Comparison of ENCODE assay signal across 20 mouse cellular contexts in the genomic region with DNA sequence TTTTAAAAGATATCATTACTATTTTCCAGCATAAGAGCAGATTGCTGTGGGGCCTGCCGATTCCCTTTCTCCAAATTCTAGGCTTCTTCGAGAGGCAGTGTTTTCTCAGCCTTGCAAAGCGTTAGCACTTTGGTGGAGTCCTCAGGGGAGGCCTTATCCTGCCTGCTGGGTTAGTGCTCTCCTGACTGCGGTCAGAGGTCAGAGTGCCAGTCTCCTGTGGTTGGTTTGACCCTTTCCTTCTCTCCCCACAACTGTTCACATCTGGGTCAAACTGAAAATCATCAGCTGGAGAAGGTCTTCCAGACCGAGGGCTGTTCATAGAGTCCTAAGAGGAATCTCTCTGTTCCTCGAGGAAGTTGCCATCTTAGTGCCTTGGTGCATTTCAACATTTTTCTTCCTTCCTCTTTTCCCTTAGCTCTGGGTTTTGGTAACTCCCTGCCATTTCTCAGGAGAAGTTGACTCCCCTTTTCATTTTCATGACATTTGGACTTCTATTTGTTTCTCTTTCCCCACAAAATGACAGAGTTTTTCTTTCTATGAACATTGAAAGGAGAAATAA. TPM values are rescaled to one million over a fixed set of nuclear protein-coding genes. Genes with fewer than 3 reads are reported as not detected.
DNase-seq lines count a peak whose midpoint lies in the region; ATAC-seq and TF ChIP-seq lines count a peak whose summit lies in the region.
"Had no signal": no experiment of that assay in that cellular context is flagged by ENCODE, and none has a peak within 500 bp of the region (broad histone marks: within the 10 kb centered on the region; RNA-seq: fewer than 3 reads in every experiment).

No protein-coding gene starts in this region.

- H3K4me1 ChIP-seq in CH12.LX (ENCODE audit: control insufficient read depth in 1 of 2, insufficient read depth in 2 of 2) = peaks cover 0 to 32% of the 10 kb centered on the region in 2 experiments; a peak in 2 of 4 replicates
- H3K4me1 ChIP-seq in megakaryocyte, embryonic 14.5 days = peaks cover 58% of the 10 kb centered on the region

- in situ Hi-C loops in CH12.LX (cut with MboI; ENCODE audit: low pct_ligation_motif_present, low pct_unique_long_range_greater_than_20kb, low sequenced_read_pairs) = no loop called here

- peak overlapping the region; percentile 88 for H3K4me2 ChIP-seq in CH12.LX (ENCODE audit: insufficient read depth, low read depth, poor library complexity, severe bottlenecking)
- H3K4me2 ChIP-seq: embryonic facial prominence, embryonic 13.5 days; stomach, embryonic 15.5 days had no signal

- TF ChIP-seq EP300 in CH12.LX (IDR thresholded peaks at IDR 0.05; ENCODE audit: low read length) = no peak

- no peaks in the 10 kb centered on the region for H3K9me3 ChIP-seq in CH12.LX (replicated peaks; ENCODE audit: low read length)
- H3K9me3 ChIP-seq in megakaryocyte, embryonic 14.5 days = no peaks in the 10 kb centered on the region
- H3K9me3 ChIP-seq: embryonic facial prominence, embryonic 13.5 days; forebrain, embryonic 10.5 days; stomach, embryonic 15.5 days had no signal

- DNase-seq in kidney, postnatal 36 days = peak; percentile 16 to 28
- no peak for DNase-seq in kidney, adult 11 months
- peak; percentile 14 for DNase-seq in CH12.LX (ENCODE audit: extremely low read depth)
- DNase-seq in frontal cortex, adult 2 months (ENCODE audit: extremely low spot score in 1 of 2, low spot score in 1 of 2) = no peak
- DNase-seq in cerebellum, adult 9-10 months = no peak
- DNase-seq in MN1 (ENCODE audit: low spot score) = no peak
- DNase-seq: cerebellum, adult 9-11 months; heart, postnatal 14 days; kidney, adult 9 months; lung, adult 2 months had no signal

- peaks cover 48% of the 10 kb centered on the region for H3K27me3 ChIP-seq in CH12.LX (replicated peaks)
- H3K27me3 ChIP-seq in megakaryocyte, embryonic 14.5 days (replicated peaks) = peaks cover 26% of the 10 kb centered on the region

- no peak overlapping the region for H3K4me3 ChIP-seq in CH12.LX (replicated peaks in 1 of 3; ENCODE audit: low read depth in 2 of 3, low read length in 2 of 3, poor library complexity in 1 of 3)
- peak overlapping the region; percentile 88 for H3K4me3 ChIP-seq in megakaryocyte, embryonic 14.5 days (replicated peaks)
- H3K4me3 ChIP-seq: embryonic facial prominence, embryonic 13.5 days; forebrain, embryonic 10.5 days; stomach, embryonic 15.5 days had no signal

- H3K79me2 ChIP-seq in CH12.LX (replicated peaks; ENCODE audit: control insufficient read depth, extremely low read depth, insufficient read depth, poor library complexity, severe bottlenecking) = no peaks in the 10 kb centered on the region

- no peak for TF ChIP-seq RAD21 in CH12.LX (IDR thresholded peaks at IDR 0.05; ENCODE audit: low read depth, low read length)

- no peak overlapping the region for H3K9ac ChIP-seq in CH12.LX (ENCODE audit: insufficient read depth, low read depth)
- H3K9ac ChIP-seq: embryonic facial prominence, embryonic 13.5 days; stomach, embryonic 15.5 days had no signal

- no peak overlapping the region for H3K27ac ChIP-seq in CH12.LX (ENCODE audit: insufficient read depth, low read depth)
- H3K27ac ChIP-seq: embryonic facial prominence, embryonic 13.5 days; forebrain, embryonic 10.5 days; stomach, embryonic 15.5 days had no signal

- TF ChIP-seq POLR2A in CH12.LX (IDR thresholded peaks at IDR 0.05; ENCODE audit: low read depth, low read length) = no peak

- H3K36me3 ChIP-seq in CH12.LX (replicated peaks in 1 of 2; ENCODE audit: control insufficient read depth in 1 of 2, insufficient read depth in 1 of 2, low read length in 1 of 2) = no peaks in the 10 kb centered on the region
- H3K36me3 ChIP-seq in megakaryocyte, embryonic 14.5 days (replicated peaks; ENCODE audit: low read length) = no peaks in the 10 kb centered on the region
- H3K36me3 ChIP-seq: embryonic facial prominence, embryonic 13.5 days; forebrain, embryonic 10.5 days; stomach, embryonic 15.5 days had no signal

- dilution Hi-C loops in CH12.LX (cut with MboI; ENCODE audit: extremely low pct_ligation_motif_present, extremely low pct_unique_long_range_greater_than_20kb, low sequenced_read_pairs) = no loop called here

- TF ChIP-seq CTCF in CH12.LX (conservative IDR thresholded peaks at IDR 0.05 in 1 of 2, IDR thresholded peaks at IDR 0.05 in 1 of 2; ENCODE audit: low read depth in 2 of 2, low read length in 2 of 2) = no peak

- peak; percentile 5 for ATAC-seq in inflammation-experienced regulatory T-cells, adult 6 months
- ATAC-seq: hindbrain, embryonic 16.5 days had no signal

TF ChIP-seq in CH12.LX, 34 proteins besides CTCF, POLR2A, EP300 and RAD21:
- TF ChIP-seq TCF12 (IDR thresholded peaks at IDR 0.05; ENCODE audit: low read depth, low read length) (no peak), PAX5 (IDR thresholded peaks at IDR 0.05; ENCODE audit: low read length) (no peak), HCFC1 (IDR thresholded peaks at IDR 0.05; ENCODE audit: low read depth, low read length) (no peak), KAT2A (IDR thresholded peaks at IDR 0.05; ENCODE audit: insufficient replicate concordance, low read length) (no peak), TBP (conservative IDR thresholded peaks at IDR 0.05; ENCODE audit: low read depth, low read length) (no peak), UBTF (IDR thresholded peaks at IDR 0.05; ENCODE audit: low read depth, low read length) (no peak), NELFE (IDR thresholded peaks at IDR 0.05; ENCODE audit: low read depth, low read length) (no peak), SMC3 (IDR thresholded peaks at IDR 0.05; ENCODE audit: low read depth, low read length) (no peak), CHD1 (IDR thresholded peaks at IDR 0.05; ENCODE audit: low read depth, low read length) (no peak), ETS1 (conservative IDR thresholded peaks at IDR 0.05; ENCODE audit: low read depth, low read length) (no peak), IRF4 (IDR thresholded peaks at IDR 0.05; ENCODE audit: low read depth, low read length) (no peak), RCOR1 (conservative IDR thresholded peaks at IDR 0.05; ENCODE audit: low read depth, low read length) (no peak), SIN3A (IDR thresholded peaks at IDR 0.05; ENCODE audit: low read length) (no peak), ELF1 (IDR thresholded peaks at IDR 0.05; ENCODE audit: low read depth, low read length) (no peak), MEF2A (IDR thresholded peaks at IDR 0.05; ENCODE audit: borderline replicate concordance, low read depth, low read length) (no peak), ZNF384 (IDR thresholded peaks at IDR 0.05; ENCODE audit: low read depth, low read length) (no peak)

RNA-seq across cellular contexts. Expression of a gene that starts 14.9 kb away (rescaled TPM):
- total RNA-seq in CH12.LX (2012; rRNA removed) (not detected in 2 replicates), CH12.LX (2014; rRNA removed) (not detected in 2 replicates)
- not detected in 2 replicates for polyA plus RNA-seq in CH12.LX (2012; ENCODE audit: insufficient read length, low read depth)
- polyA plus RNA-seq in inflammation-experienced regulatory T-cells, adult 6 months (2017; shearing (Covaris generic)) = not detected
- polyA plus RNA-seq in megakaryocyte, embryonic 14.5 days (2012; ENCODE audit: insufficient read depth, low replicate concordance) = not detected in 2 replicates
- not detected in 2 replicates for polyA plus RNA-seq in frontal cortex, adult 2 months (2012; rRNA removed)
- total RNA-seq: heart, adult 8-10 months; heart, postnatal 14 days; layer of hippocampus, adult 8-10 months; left cerebral cortex, postnatal 14 days had no signal
- polyA plus RNA-seq: C2C12; embryonic facial prominence, embryonic 13.5 days; forebrain, embryonic 10.5 days; hindbrain, embryonic 16.5 days; lung, adult 2 months; stomach, embryonic 15.5 days had no signal

RNA-seq across cellular contexts. Expression of a gene that starts 15.2 kb away (rescaled TPM):
- total RNA-seq in CH12.LX (2012; rRNA removed) (not detected in 2 replicates), CH12.LX (2014; rRNA removed) (not detected in 2 replicates)
- not detected in 2 replicates for polyA plus RNA-seq in CH12.LX (2012; ENCODE audit: insufficient read length, low read depth)
- not detected for polyA plus RNA-seq in inflammation-experienced regulatory T-cells, adult 6 months (2017; shearing (Covaris generic))
- polyA plus RNA-seq in megakaryocyte, embryonic 14.5 days (2012; ENCODE audit: insufficient read depth, low replicate concordance) = not detected in 2 replicates
- not detected in 2 replicates for polyA plus RNA-seq in frontal cortex, adult 2 months (2012; rRNA removed)
- total RNA-seq: heart, adult 8-10 months; heart, postnatal 14 days; layer of hippocampus, adult 8-10 months; left cerebral cortex, postnatal 14 days had no signal
- polyA plus RNA-seq: C2C12; embryonic facial prominence, embryonic 13.5 days; forebrain, embryonic 10.5 days; hindbrain, embryonic 16.5 days; lung, adult 2 months; stomach, embryonic 15.5 days had no signal

RNA-seq across cellular contexts. Expression of a gene that starts 23.4 kb away (rescaled TPM):
- total RNA-seq in CH12.LX (2012; rRNA removed) (not detected in 2 replicates), CH12.LX (2014; rRNA removed) (not detected in 2 replicates)
- polyA plus RNA-seq in CH12.LX (2012; ENCODE audit: insufficient read length, low read depth) = not detected in 2 replicates
- polyA plus RNA-seq in inflammation-experienced regulatory T-cells, adult 6 months (2017; shearing (Covaris generic)) = under 1 TPM in 1 of 3 experiments, not detected in 2; 0.63 TPM
- polyA plus RNA-seq in megakaryocyte, embryonic 14.5 days (2012; ENCODE audit: insufficient read depth, low replicate concordance) = not detected in 2 replicates
- polyA plus RNA-seq in frontal cortex, adult 2 months (2012; rRNA removed) = not detected in 2 replicates
- total RNA-seq: heart, adult 8-10 months; heart, postnatal 14 days; layer of hippocampus, adult 8-10 months; left cerebral cortex, postnatal 14 days had no signal
- polyA plus RNA-seq: C2C12; embryonic facial prominence, embryonic 13.5 days; forebrain, embryonic 10.5 days; hindbrain, embryonic 16.5 days; lung, adult 2 months; stomach, embryonic 15.5 days had no signal

RNA-seq across cellular contexts. Expression of a gene that starts 29.8 kb away (rescaled TPM):
- total RNA-seq in CH12.LX (2012; rRNA removed) = not detected in 2 replicates
- total RNA-seq in CH12.LX (2014; rRNA removed) = not detected in 2 replicates
- not detected in 2 replicates for polyA plus RNA-seq in CH12.LX (2012; ENCODE audit: insufficient read length, low read depth)
- not detected for polyA plus RNA-seq in inflammation-experienced regulatory T-cells, adult 6 months (2017; shearing (Covaris generic))
- polyA plus RNA-seq in megakaryocyte, embryonic 14.5 days (2012; ENCODE audit: insufficient read depth, low replicate concordance) = not detected in 2 replicates
- polyA plus RNA-seq in frontal cortex, adult 2 months (2012; rRNA removed) = not detected in 2 replicates
- total RNA-seq: heart, adult 8-10 months; heart, postnatal 14 days; layer of hippocampus, adult 8-10 months; left cerebral cortex, postnatal 14 days had no signal
- polyA plus RNA-seq: C2C12; embryonic facial prominence, embryonic 13.5 days; forebrain, embryonic 10.5 days; hindbrain, embryonic 16.5 days; lung, adult 2 months; stomach, embryonic 15.5 days had no signal

RNA-seq across cellular contexts. Expression of a gene that starts 37.9 kb away (rescaled TPM):
- total RNA-seq in CH12.LX (2012; rRNA removed) (not detected in 2 replicates), CH12.LX (2014; rRNA removed) (not detected in 2 replicates)
- polyA plus RNA-seq in CH12.LX (2012; ENCODE audit: insufficient read length, low read depth) = not detected in 2 replicates
- not detected for polyA plus RNA-seq in inflammation-experienced regulatory T-cells, adult 6 months (2017; shearing (Covaris generic))
- polyA plus RNA-seq in megakaryocyte, embryonic 14.5 days (2012; ENCODE audit: insufficient read depth, low replicate concordance) = not detected in 2 replicates
- polyA plus RNA-seq in frontal cortex, adult 2 months (2012; rRNA removed) = not detected in 2 replicates
- total RNA-seq: heart, adult 8-10 months; heart, postnatal 14 days; layer of hippocampus, adult 8-10 months; left cerebral cortex, postnatal 14 days had no signal
- polyA plus RNA-seq: C2C12; embryonic facial prominence, embryonic 13.5 days; forebrain, embryonic 10.5 days; hindbrain, embryonic 16.5 days; lung, adult 2 months; stomach, embryonic 15.5 days had no signal

Comparison
In these comparisons a context has a peak if more than half of its experiments do, and no peak if none do; other contexts are left out.
1. DNase-seq: peak in kidney, postnatal 36 days (2 of 2) and CH12.LX (single experiment); none in kidney, adult 11 months (single experiment), frontal cortex, adult 2 months (0 of 2), cerebellum, adult 9-10 months (single experiment) and MN1 (single experiment).